Mouse (Mus musculus) midbrain, embryonic 13.5 days (tissue): Measurements from ENCODE around the gene Opn3. TPM values are rescaled to one million over a fixed set of nuclear protein-coding genes. Genes with fewer than 3 reads are reported as not detected.

Experiments used
- ATAC-seq: fragments of 200-750 bp; cut with Nextera tagmentation; 2 replicates; pipeline ENCODE4 v1.8.0; 2017; ENCODE audit warnings: mild to moderate bottlenecking, moderate TSS enrichment, moderate library complexity
- H3K27ac ChIP-seq: fragments of 300-500 bp; sonication (generic); 2 replicates; pipeline ENCODE4 v1.5.1; 2015; ENCODE audit warnings: inconsistent platforms, mild to moderate bottlenecking, moderate library complexity
- H3K27me3 ChIP-seq: fragments of 300-500 bp; sonication (generic); 2 replicates; pipeline ENCODE4 v1.6.1; 2015; ENCODE audit warnings: mild to moderate bottlenecking, inconsistent platforms
- H3K36me3 ChIP-seq: fragments of 300-500 bp; sonication (generic); 2 replicates; pipeline ENCODE4 v1.6.1; 2015; ENCODE audit warnings: mild to moderate bottlenecking, inconsistent platforms
- H3K4me1 ChIP-seq: fragments of 300-500 bp; sonication (generic); replicated peaks from 2 replicates; pipeline ENCODE4 v1.6.1; 2015; ENCODE audit warnings: inconsistent platforms
- H3K4me2 ChIP-seq: fragments of 300-500 bp; sonication (generic); replicated peaks from 2 replicates; pipeline ENCODE4 v1.6.1; 2015; ENCODE audit warnings: moderate library complexity, mild to moderate bottlenecking, inconsistent platforms
- H3K4me3 ChIP-seq: fragments of 300-500 bp; sonication (generic); replicated peaks from 2 replicates; pipeline ENCODE4 v1.5.1; 2015; ENCODE audit warnings: mild to moderate bottlenecking, inconsistent platforms
- H3K9ac ChIP-seq: fragments of 300-500 bp; sonication (generic); replicated peaks from 2 replicates; pipeline ENCODE4 v1.6.1; 2015; ENCODE audit warnings: mild to moderate bottlenecking, inconsistent platforms
- H3K9me3 ChIP-seq: fragments of 300-500 bp; sonication (generic); 2 replicates; pipeline ENCODE4 v1.6.1; 2016; ENCODE audit warnings: mild to moderate bottlenecking, inconsistent platforms
- WGBS: fragments of 180-500 bp; shearing (Covaris S2); methylation state at CpG from one replicate; pipeline ENCODE4 v1.1.7; 2015; 5-methylcytosine and 5-hydroxymethylcytosine counted together
- polyA plus RNA-seq: library from polyadenylated mRNA; unstranded; fragments of >200 nt; fragmentation: Nextera tagmentation; extraction: Ambion mirVana; gene quantifications from 2 replicates; pipeline ENCODE4 v1.2.1, GENCODE M21; 2015

Gene Opn3
- polyA plus RNA-seq, 1 experiment from 2014 or later, result 6.9 TPM

DNA sequence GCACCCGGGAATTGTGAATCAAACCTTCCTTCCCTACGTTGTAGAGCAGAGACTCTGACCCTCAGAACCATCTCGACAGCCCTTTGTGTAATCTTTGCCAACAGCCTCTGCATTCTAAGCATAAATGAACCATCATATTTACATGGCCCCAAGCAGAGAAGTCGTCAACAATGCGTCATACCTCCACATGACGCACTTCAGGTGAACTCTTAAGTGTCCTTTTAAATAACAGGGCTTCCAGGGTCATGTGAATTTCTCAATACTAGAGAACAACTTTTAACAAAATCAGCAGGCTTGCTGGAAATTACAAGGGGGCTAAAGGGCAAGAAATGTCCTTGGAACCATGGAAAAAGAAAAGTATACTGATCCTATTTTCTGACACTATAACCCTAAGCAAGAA lies 68.9 kb downstream of the Opn3 start:
- 93% methylated on average over 6 of the region's 6 CpGs for WGBS
- Histone ChIP-seq H3K36me3 (peaks cover 8% of the 10 kb centered on the region; the same call in 1 of the 2 replicates), H3K9me3 (no peaks in the 10 kb centered on the region), H3K4me1 (peaks cover 14% of the 10 kb centered on the region), H3K4me3 (no peak overlapping the region), H3K27me3 (no peaks in the 10 kb centered on the region), H3K27ac (no peak overlapping the region), H3K4me2 (no peak overlapping the region), H3K9ac (no peak overlapping the region)
- ATAC-seq, result no peak

GRCm38 (mm10) chr1:175619814-175620431 lies 72.7 kb downstream of the Opn3 start, which contains the start of gene Kmo:
Kmo (plus strand) TSS chr1:175620381.
- H3K4me3 ChIP-seq, result no peak within 1 kb of the TSS
- H3K9me3 ChIP-seq, result no peaks in the 10 kb centered on the region
- H3K9ac ChIP-seq, result no peak within 1 kb of the TSS
- peaks cover 34% of the 10 kb centered on the region for H3K36me3 ChIP-seq
- 94% methylated on average over 13 of the region's 13 CpGs for WGBS
- no peak within 1 kb of the TSS for H3K4me2 ChIP-seq
- ATAC-seq, result no peak
- H3K4me1 ChIP-seq, result peaks cover 14% of the 10 kb centered on the region
- no peak within 1 kb of the TSS for H3K27ac ChIP-seq
- H3K27me3 ChIP-seq, result no peaks in the 10 kb centered on the region

DNA sequence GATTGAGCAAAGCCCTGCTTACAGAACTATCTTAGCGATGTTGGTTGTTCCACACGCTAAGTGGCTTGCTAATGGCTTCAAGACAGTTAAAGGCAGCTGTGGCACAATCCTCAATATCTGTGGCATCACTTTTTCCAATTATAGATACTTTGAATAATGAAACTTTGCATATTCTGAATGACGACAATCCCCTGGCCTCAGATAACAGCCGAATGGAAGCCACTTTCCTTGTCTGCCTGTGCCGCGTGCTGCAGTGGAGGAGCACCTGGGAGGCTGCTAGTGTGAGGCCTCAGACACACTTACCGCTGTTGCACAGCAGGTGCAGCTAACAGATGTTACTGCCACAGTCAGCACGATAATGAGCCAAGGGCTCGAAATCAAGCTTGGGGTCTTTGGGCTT lies 77.6 kb downstream of the Opn3 start:
- 94% methylated on average over 9 of the region's 9 CpGs for WGBS
- no peak for ATAC-seq
- Histone ChIP-seq H3K36me3 (peaks cover 70% of the 10 kb centered on the region), H3K9me3 (no peaks in the 10 kb centered on the region), H3K27ac (no peak overlapping the region), H3K4me1 (no peaks in the 10 kb centered on the region), H3K9ac (no peak overlapping the region), H3K27me3 (no peaks in the 10 kb centered on the region), H3K4me3 (no peak overlapping the region), H3K4me2 (no peak overlapping the region)

Other genes starting within 250 kb of the Opn3 start
- 17.1 and 19.7 TPM in 2 replicates for gene Rgs7, start 200.3 kb downstream of the Opn3 start, polyA plus RNA-seq
- 0.09 and 0.27 TPM in 2 replicates for gene Kmo, start 72.4 kb downstream of the Opn3 start, polyA plus RNA-seq
- gene Fh1, start 67.1 kb downstream of the Opn3 start, polyA plus RNA-seq, result 76.6 and 81.2 TPM in 2 replicates
- gene Chml, start 125 bp upstream of the Opn3 start, polyA plus RNA-seq, result 3.6 and 4.1 TPM in 2 replicates
- gene Wdr64, start 5.8 kb upstream of the Opn3 start, polyA plus RNA-seq, result not detected in 2 replicates
- 24.1 and 28.4 TPM in 2 replicates for gene Exo1, start 187.8 kb upstream of the Opn3 start, polyA plus RNA-seq
- gene Gm38100, start 227.6 kb upstream of the Opn3 start, polyA plus RNA-seq, result 0.12 TPM in 1 of 2 replicates, not detected in the other